Mouse (Mus musculus): ENCODE data around the gene Wdr75. TPM values are rescaled to one million over a fixed set of nuclear protein-coding genes. Genes with fewer than 3 reads are reported as not detected.
A peak's percentile ranks its signal among the peaks of the same experiment; 100 is the strongest.

Wdr75 gene
- total and polyA plus RNA-seq, 2 experiments from 2014 or later: 36.6 to 237 TPM

- no peak for TF ChIP-seq CTCF (IDR thresholded peaks at IDR 0.05)
- H3K36me3 ChIP-seq (ENCODE audit: insufficient read depth, low read length): peaks cover 18% of the 10 kb centered on the region
- no peaks in the 10 kb centered on the region for H3K9me3 ChIP-seq (ENCODE audit: low read length)
- H3K9ac ChIP-seq (replicated peaks; ENCODE audit: low read length, poor library complexity, severe bottlenecking): no peak overlapping the region
- H3K27me3 ChIP-seq (ENCODE audit: insufficient read depth, low read length): no peaks in the 10 kb centered on the region
- no peak overlapping the region for H3K4me3 ChIP-seq (ENCODE audit: low read depth, low read length)
- DNase-seq (ENCODE audit: low spot score) (no peak), ATAC-seq (ENCODE audit: low FRiP score) (no peak)
- no peaks in the 10 kb centered on the region for H3K4me1 ChIP-seq (ENCODE audit: insufficient read depth, low read length)
- no peak overlapping the region for H3K27ac ChIP-seq (ENCODE audit: low read depth, low read length)
- no peak overlapping the region for H3K4me2 ChIP-seq (ENCODE audit: low read depth, low read length, poor library complexity, severe bottlenecking)
- WGBS: 88% methylated on average over 2 of the region's 2 CpGs
Measured at GRCm38 (mm10) chr1:45826796-45827195, 31.8 kb downstream of the Wdr75 start.

- Histone ChIP-seq H3K4me1 (ENCODE audit: insufficient read depth, low read length) (no peaks in the 10 kb centered on the region), H3K9me3 (ENCODE audit: low read length) (no peaks in the 10 kb centered on the region), H3K36me3 (ENCODE audit: insufficient read depth, low read length) (no peaks in the 10 kb centered on the region), H3K4me2 (ENCODE audit: low read depth, low read length, poor library complexity, severe bottlenecking) (no peak overlapping the region), H3K27ac (ENCODE audit: low read depth, low read length) (no peak overlapping the region), H3K27me3 (ENCODE audit: insufficient read depth, low read length) (no peaks in the 10 kb centered on the region), H3K4me3 (ENCODE audit: low read depth, low read length) (no peak overlapping the region), H3K9ac (replicated peaks; ENCODE audit: low read length, poor library complexity, severe bottlenecking) (no peak overlapping the region)
- WGBS: 90% methylated on average over 8 of the region's 8 CpGs
- ATAC-seq (ENCODE audit: low FRiP score) (no peak), DNase-seq (ENCODE audit: low spot score) (no peak)
- TF ChIP-seq CTCF (IDR thresholded peaks at IDR 0.05): no peak
Measured at GRCm38 (mm10) chr1:45830453-45831206, 35.7 kb downstream of the Wdr75 start.

- Histone ChIP-seq H3K9ac (replicated peaks; ENCODE audit: low read length, poor library complexity, severe bottlenecking) (no peak overlapping the region), H3K27me3 (ENCODE audit: insufficient read depth, low read length) (no peaks in the 10 kb centered on the region), H3K36me3 (ENCODE audit: insufficient read depth, low read length) (no peaks in the 10 kb centered on the region), H3K4me2 (ENCODE audit: low read depth, low read length, poor library complexity, severe bottlenecking) (no peak overlapping the region), H3K4me1 (ENCODE audit: insufficient read depth, low read length) (no peaks in the 10 kb centered on the region), H3K4me3 (ENCODE audit: low read depth, low read length) (no peak overlapping the region), H3K9me3 (ENCODE audit: low read length) (no peaks in the 10 kb centered on the region), H3K27ac (ENCODE audit: low read depth, low read length) (no peak overlapping the region)
- no peak for TF ChIP-seq CTCF (IDR thresholded peaks at IDR 0.05)
- ATAC-seq (ENCODE audit: low FRiP score) (no peak), DNase-seq (ENCODE audit: low spot score) (no peak)
- 83% methylated on average over 4 of the region's 4 CpGs for WGBS
Measured at GRCm38 (mm10) chr1:45835362-45836063, 40.5 kb downstream of the Wdr75 start.

GRCm38 (mm10) chr1:45837736-45838135 is 42.8 kb downstream of the Wdr75 start:
- 64% methylated on average over 4 of the region's 4 CpGs for WGBS
- no peak for ATAC-seq (ENCODE audit: low FRiP score)

GRCm38 (mm10) chr1:45838271-45838670 is 43.3 kb downstream of the Wdr75 start:
- no peaks in the 10 kb centered on the region for H3K9me3 ChIP-seq (ENCODE audit: low read length)
- H3K4me3 ChIP-seq (ENCODE audit: low read depth, low read length): no peak overlapping the region
- ATAC-seq (ENCODE audit: low FRiP score) (no peak), DNase-seq (ENCODE audit: low spot score) (no peak)
- H3K27me3 ChIP-seq (ENCODE audit: insufficient read depth, low read length): no peaks in the 10 kb centered on the region
- H3K4me1 ChIP-seq (ENCODE audit: insufficient read depth, low read length): no peaks in the 10 kb centered on the region
- no peaks in the 10 kb centered on the region for H3K36me3 ChIP-seq (ENCODE audit: insufficient read depth, low read length)
- H3K4me2 ChIP-seq (ENCODE audit: low read depth, low read length, poor library complexity, severe bottlenecking): no peak overlapping the region
- no peak overlapping the region for H3K9ac ChIP-seq (replicated peaks; ENCODE audit: low read length, poor library complexity, severe bottlenecking)
- H3K27ac ChIP-seq (ENCODE audit: low read depth, low read length): no peak overlapping the region
- no peak for TF ChIP-seq CTCF (IDR thresholded peaks at IDR 0.05)

More at GRCm38 (mm10) chr1:45837736-45838135, 42.8 kb downstream of the Wdr75 start:
- H3K9me3 ChIP-seq (ENCODE audit: low read length): no peaks in the 10 kb centered on the region
- no peak overlapping the region for H3K4me3 ChIP-seq (ENCODE audit: low read depth, low read length)
- peak; percentile 73 for DNase-seq (ENCODE audit: low spot score)
- H3K27me3 ChIP-seq (ENCODE audit: insufficient read depth, low read length): no peaks in the 10 kb centered on the region
- TF ChIP-seq CTCF (IDR thresholded peaks at IDR 0.05): no peak
- no peak overlapping the region for H3K4me2 ChIP-seq (ENCODE audit: low read depth, low read length, poor library complexity, severe bottlenecking)
- H3K4me1 ChIP-seq (ENCODE audit: insufficient read depth, low read length): no peaks in the 10 kb centered on the region
- no peak overlapping the region for H3K9ac ChIP-seq (replicated peaks; ENCODE audit: low read length, poor library complexity, severe bottlenecking)
- no peak overlapping the region for H3K27ac ChIP-seq (ENCODE audit: low read depth, low read length)
- no peaks in the 10 kb centered on the region for H3K36me3 ChIP-seq (ENCODE audit: insufficient read depth, low read length)

- no peak for TF ChIP-seq CTCF (IDR thresholded peaks at IDR 0.05)
- no peak overlapping the region for H3K4me3 ChIP-seq (ENCODE audit: low read depth, low read length)
- no peak for DNase-seq (ENCODE audit: low spot score)
- no peak overlapping the region for H3K27ac ChIP-seq (ENCODE audit: low read depth, low read length)
- H3K4me2 ChIP-seq (ENCODE audit: low read depth, low read length, poor library complexity, severe bottlenecking): no peak overlapping the region
- no peaks in the 10 kb centered on the region for H3K36me3 ChIP-seq (ENCODE audit: insufficient read depth, low read length)
- 83% methylated on average over 1 of the region's 1 CpGs for WGBS
- H3K9me3 ChIP-seq (ENCODE audit: low read length): no peaks in the 10 kb centered on the region
- no peak for ATAC-seq (ENCODE audit: low FRiP score)
- H3K4me1 ChIP-seq (ENCODE audit: insufficient read depth, low read length): no peaks in the 10 kb centered on the region
- no peak overlapping the region for H3K9ac ChIP-seq (replicated peaks; ENCODE audit: low read length, poor library complexity, severe bottlenecking)
- H3K27me3 ChIP-seq (ENCODE audit: insufficient read depth, low read length): no peaks in the 10 kb centered on the region
Measured at GRCm38 (mm10) chr1:45845466-45845865, 50.5 kb downstream of the Wdr75 start.
